Mouse (Mus musculus) midbrain, embryonic 12.5 days (tissue): ENCODE results near the gene Litaf. TPM values are rescaled to one million over a fixed set of nuclear protein-coding genes. Genes with fewer than 3 reads are reported as not detected.
A peak's percentile ranks its signal among the peaks of the same experiment; 100 is the strongest.

Experiments
- ATAC-seq: fragments of 200-750 bp; cut with Nextera tagmentation; 2 replicates; pipeline ENCODE4 v1.8.0; 2017; ENCODE audit warnings: low read depth, moderate TSS enrichment, moderate library complexity; ENCODE audit not compliant: low FRiP score
- H3K27ac ChIP-seq: fragments of 300-500 bp; sonication (generic); replicated peaks from 2 replicates; pipeline ENCODE4 v1.5.1; 2016; ENCODE audit warnings: mild to moderate bottlenecking
- H3K27me3 ChIP-seq: fragments of 300-500 bp; sonication (generic); 2 replicates; pipeline ENCODE4 v1.6.1; 2016; ENCODE audit warnings: mild to moderate bottlenecking
- H3K36me3 ChIP-seq: fragments of 300-500 bp; sonication (generic); 2 replicates; pipeline ENCODE4 v1.6.1; 2016
- H3K4me1 ChIP-seq: fragments of 300-500 bp; sonication (generic); 2 replicates; pipeline ENCODE4 v1.6.1; 2016
- H3K4me2 ChIP-seq: fragments of 300-500 bp; sonication (generic); replicated peaks from 2 replicates; pipeline ENCODE4 v1.6.1; 2016; ENCODE audit warnings: mild to moderate bottlenecking, moderate library complexity
- H3K4me3 ChIP-seq: fragments of 300-500 bp; sonication (generic); 2 replicates; pipeline ENCODE4 v1.5.1; 2016; ENCODE audit warnings: mild to moderate bottlenecking
- H3K9ac ChIP-seq: fragments of 300-500 bp; sonication (generic); replicated peaks from 2 replicates; pipeline ENCODE4 v1.6.1; 2016; ENCODE audit warnings: mild to moderate bottlenecking, moderate library complexity
- H3K9me3 ChIP-seq: fragments of 300-500 bp; sonication (generic); 2 replicates; pipeline ENCODE4 v1.6.1; 2016; ENCODE audit warnings: mild to moderate bottlenecking
- WGBS: fragments of 180-500 bp; shearing (Covaris S2); methylation state at CpG from one replicate; pipeline ENCODE4 v1.1.7; 2016; 5-methylcytosine and 5-hydroxymethylcytosine counted together
- polyA plus RNA-seq: library from polyadenylated mRNA; unstranded; fragments of >200 nt; fragmentation: Nextera tagmentation; extraction: Ambion mirVana; gene quantifications from 2 replicates; pipeline ENCODE4 v1.2.1, GENCODE M21; 2016

The Litaf gene
- polyA plus RNA-seq, 1 experiment from 2014 or later: 42.4 TPM

GRCm38 (mm10) chr16:11064341-11064740 is 1.6 kb downstream of the Litaf start:
- H3K4me1 ChIP-seq: peaks cover 49% of the 10 kb centered on the region
- H3K9me3 ChIP-seq: no peaks in the 10 kb centered on the region
- H3K27ac ChIP-seq: no peak overlapping the region
- H3K4me3 ChIP-seq: no peak overlapping the region
- no peak overlapping the region for H3K9ac ChIP-seq
- 95% methylated on average over 4 of the region's 4 CpGs for WGBS
- no peak overlapping the region for H3K4me2 ChIP-seq
- no peak for ATAC-seq
- H3K27me3 ChIP-seq: no peaks in the 10 kb centered on the region
- no peaks in the 10 kb centered on the region for H3K36me3 ChIP-seq

- peak overlapping the region; percentile 75 for H3K27ac ChIP-seq
- 20% methylated on average over 13 of the region's 13 CpGs for WGBS
- peaks cover 37% of the 10 kb centered on the region for H3K4me1 ChIP-seq
- H3K36me3 ChIP-seq: no peaks in the 10 kb centered on the region
- no peak; the same call in 1 of the 2 replicates for ATAC-seq
- no peak overlapping the region for H3K4me3 ChIP-seq
- peak overlapping the region; percentile 32; the same call in 1 of the 2 replicates for H3K9ac ChIP-seq
- no peak overlapping the region; the same call in 1 of the 2 replicates for H3K4me2 ChIP-seq
- H3K27me3 ChIP-seq: no peaks in the 10 kb centered on the region
- no peaks in the 10 kb centered on the region for H3K9me3 ChIP-seq
Observed at GRCm38 (mm10) chr16:11062794-11063721, 2.9 kb downstream of the Litaf start.

DNA sequence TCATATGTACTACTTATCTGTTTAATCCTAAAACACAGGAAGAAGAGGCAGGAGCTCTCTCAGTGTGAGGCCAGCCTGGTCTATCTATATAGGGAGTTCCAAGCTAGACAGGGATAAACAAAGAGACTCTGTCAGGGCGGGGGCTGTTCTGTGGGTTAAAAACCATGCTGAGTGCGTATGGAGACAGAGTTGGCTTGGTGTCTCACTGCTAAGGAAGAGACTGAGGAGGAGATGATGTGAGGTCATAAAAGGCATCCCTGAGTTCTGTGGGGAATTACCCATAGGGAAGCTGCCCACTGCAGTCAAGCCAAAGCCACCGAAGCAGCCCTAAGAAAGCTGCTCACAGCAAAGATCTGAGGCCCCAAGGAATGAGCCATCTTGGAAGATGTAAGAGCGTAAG is 5.3 kb downstream of the Litaf start, which contains the start of gene Snn:
Snn (plus strand) TSS at position 301 of the 400 bp plus-strand sequence.
- WGBS: 95% methylated on average over 4 of the region's 4 CpGs
- H3K4me1 ChIP-seq: peaks cover 24% of the 10 kb centered on the region
- H3K9ac ChIP-seq: no peak within 1 kb of the TSS

DNA sequence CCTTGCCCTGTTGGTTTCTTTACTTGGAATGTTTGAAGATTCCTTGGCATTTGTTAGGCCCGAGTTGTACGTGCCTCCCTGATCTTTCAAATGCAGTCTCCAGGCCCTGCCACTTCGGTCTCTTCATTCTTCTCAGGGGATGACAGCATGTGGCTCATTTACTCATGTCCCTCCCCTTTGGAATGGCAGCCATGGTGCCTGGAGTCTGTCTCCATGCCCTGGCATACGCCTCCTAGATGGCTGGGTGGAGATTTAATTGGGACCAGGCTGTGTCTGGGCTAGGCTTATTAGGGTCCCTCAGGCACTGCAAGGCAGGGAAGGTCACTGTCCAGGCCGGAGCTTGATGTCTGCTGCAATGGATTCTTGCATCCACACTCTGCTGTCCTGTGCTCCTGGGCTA is 10.0 kb downstream of the Litaf start:
- no peak overlapping the region for H3K9ac ChIP-seq

More for the DNA sequence above, 5.3 kb downstream of the Litaf start, which contains the start of gene Snn:
- H3K4me2 ChIP-seq: no peak within 1 kb of the TSS
- H3K4me3 ChIP-seq: no peak within 1 kb of the TSS
- no peak for ATAC-seq
- H3K27me3 ChIP-seq: no peaks in the 10 kb centered on the region
- no peaks in the 10 kb centered on the region for H3K9me3 ChIP-seq
- no peak within 1 kb of the TSS for H3K27ac ChIP-seq
- H3K36me3 ChIP-seq: no peaks in the 10 kb centered on the region

DNA sequence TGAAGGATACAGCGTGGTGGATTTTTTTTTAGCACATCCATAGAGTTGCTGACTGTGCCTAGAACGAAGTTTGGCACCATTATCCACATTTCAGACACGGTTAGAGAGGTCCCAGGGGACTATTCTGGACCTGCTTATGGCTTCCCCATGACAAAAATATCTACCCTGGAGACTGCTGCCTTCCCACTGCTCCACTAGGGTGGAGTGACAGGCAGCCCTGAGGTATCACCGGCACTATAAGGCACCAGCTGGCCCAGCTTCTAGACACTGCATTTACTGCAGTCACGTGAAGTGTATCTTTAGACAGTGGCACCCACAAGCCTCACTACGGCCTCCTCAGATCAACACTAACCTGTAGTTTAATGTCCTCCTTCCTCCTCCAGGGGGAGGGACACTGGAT is 11.1 kb downstream of the Litaf start:
- whole genome bisulfite sequencing: 88% methylated on average over 6 of the region's 6 CpGs
- H3K4me1 ChIP-seq: no peaks in the 10 kb centered on the region
- ATAC-seq: no peak
- H3K9me3 ChIP-seq: no peaks in the 10 kb centered on the region
- no peak overlapping the region for H3K4me2 ChIP-seq
- H3K9ac ChIP-seq: no peak overlapping the region
- H3K4me3 ChIP-seq: no peak overlapping the region
- H3K27ac ChIP-seq: no peak overlapping the region
- H3K27me3 ChIP-seq: no peaks in the 10 kb centered on the region
- no peaks in the 10 kb centered on the region for H3K36me3 ChIP-seq

More for the DNA sequence above, 10.0 kb downstream of the Litaf start:
- H3K27ac ChIP-seq: no peak overlapping the region
- H3K4me2 ChIP-seq: no peak overlapping the region
- no peaks in the 10 kb centered on the region for H3K36me3 ChIP-seq
- no peak overlapping the region for H3K4me3 ChIP-seq
- no peaks in the 10 kb centered on the region for H3K27me3 ChIP-seq
- ATAC-seq: no peak
- WGBS: 76% methylated on average over 5 of the region's 5 CpGs
- no peaks in the 10 kb centered on the region for H3K4me1 ChIP-seq
- no peaks in the 10 kb centered on the region for H3K9me3 ChIP-seq

- Histone ChIP-seq H3K9ac (no peak overlapping the region), H3K4me1 (no peaks in the 10 kb centered on the region), H3K4me2 (no peak overlapping the region), H3K9me3 (no peaks in the 10 kb centered on the region), H3K36me3 (no peaks in the 10 kb centered on the region), H3K27ac (no peak overlapping the region), H3K4me3 (no peak overlapping the region), H3K27me3 (no peaks in the 10 kb centered on the region)
- no peak for ATAC-seq
- 66% methylated on average over 6 of the region's 6 CpGs for WGBS
Observed at GRCm38 (mm10) chr16:11054409-11054808, 11.5 kb downstream of the Litaf start.

DNA sequence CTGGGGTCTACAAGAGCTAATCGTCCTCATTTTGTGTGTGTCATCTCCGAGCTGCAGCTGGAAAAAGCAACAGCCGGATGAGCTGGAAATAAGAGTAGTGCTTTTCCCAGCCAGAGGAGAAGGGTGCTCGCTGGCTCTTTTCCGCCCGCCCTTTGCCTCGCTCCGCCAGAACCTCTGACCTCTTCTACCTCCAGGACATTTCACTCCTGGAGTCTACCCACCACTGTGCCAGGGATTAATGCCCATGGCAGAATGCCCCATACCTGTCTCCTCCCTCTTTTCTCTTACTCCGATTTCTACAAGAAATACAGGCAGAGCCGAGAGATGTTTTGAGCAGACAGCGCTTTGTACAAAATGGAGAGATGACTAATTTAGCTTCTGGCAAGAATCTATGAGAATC is 14.8 kb downstream of the Litaf start:
- no peak overlapping the region for H3K4me3 ChIP-seq
- no peaks in the 10 kb centered on the region for H3K4me1 ChIP-seq
- H3K9ac ChIP-seq: no peak overlapping the region
- no peaks in the 10 kb centered on the region for H3K9me3 ChIP-seq
- ATAC-seq: no peak
- WGBS: 91% methylated on average over 11 of the region's 11 CpGs
- H3K36me3 ChIP-seq: no peaks in the 10 kb centered on the region
- no peaks in the 10 kb centered on the region for H3K27me3 ChIP-seq
- H3K27ac ChIP-seq: no peak overlapping the region
- no peak overlapping the region for H3K4me2 ChIP-seq

DNA sequence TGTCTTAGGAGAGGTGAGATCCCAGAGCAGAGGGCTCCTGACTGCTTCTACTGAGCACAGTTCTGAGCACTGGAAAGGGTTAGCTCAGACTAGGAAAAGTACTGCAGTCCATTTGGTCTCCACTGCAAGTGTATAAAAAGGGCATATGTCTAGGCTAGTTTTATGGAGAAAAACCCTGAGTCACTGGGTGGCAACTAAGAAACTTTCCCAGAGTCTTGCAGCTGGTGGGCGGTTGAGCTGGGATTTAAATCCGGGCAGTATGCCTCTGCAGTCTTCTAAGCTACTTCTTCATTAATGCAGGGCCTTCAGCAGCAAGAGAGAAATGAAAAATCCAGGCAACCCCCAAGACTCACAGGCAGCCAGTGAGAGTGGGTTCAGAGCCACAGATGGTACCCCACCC is 15.7 kb downstream of the Litaf start:
- Histone ChIP-seq H3K4me1 (no peaks in the 10 kb centered on the region), H3K27me3 (no peaks in the 10 kb centered on the region), H3K9ac (no peak overlapping the region), H3K4me2 (no peak overlapping the region), H3K27ac (no peak overlapping the region), H3K9me3 (no peaks in the 10 kb centered on the region), H3K4me3 (no peak overlapping the region), H3K36me3 (no peaks in the 10 kb centered on the region)
- no peak for ATAC-seq
- 74% methylated on average over 2 of the region's 2 CpGs for WGBS

GRCm38 (mm10) chr16:11047130-11047529 is 18.8 kb downstream of the Litaf start:
- Histone ChIP-seq H3K27ac (no peak overlapping the region), H3K4me1 (no peaks in the 10 kb centered on the region), H3K36me3 (no peaks in the 10 kb centered on the region), H3K4me2 (no peak overlapping the region), H3K27me3 (no peaks in the 10 kb centered on the region), H3K9me3 (no peaks in the 10 kb centered on the region), H3K4me3 (no peak overlapping the region), H3K9ac (no peak overlapping the region)
- 87% methylated on average over 7 of the region's 7 CpGs for WGBS
- no peak for ATAC-seq

- Histone ChIP-seq H3K4me1 (no peaks in the 10 kb centered on the region), H3K27ac (no peak overlapping the region), H3K36me3 (no peaks in the 10 kb centered on the region), H3K27me3 (no peaks in the 10 kb centered on the region), H3K4me3 (no peak overlapping the region), H3K4me2 (no peak overlapping the region), H3K9ac (no peak overlapping the region), H3K9me3 (no peaks in the 10 kb centered on the region)
- 90% methylated on average over 7 of the region's 7 CpGs for WGBS
- no peak for ATAC-seq
Observed at GRCm38 (mm10) chr16:11046437-11046836, 19.5 kb downstream of the Litaf start.

DNA sequence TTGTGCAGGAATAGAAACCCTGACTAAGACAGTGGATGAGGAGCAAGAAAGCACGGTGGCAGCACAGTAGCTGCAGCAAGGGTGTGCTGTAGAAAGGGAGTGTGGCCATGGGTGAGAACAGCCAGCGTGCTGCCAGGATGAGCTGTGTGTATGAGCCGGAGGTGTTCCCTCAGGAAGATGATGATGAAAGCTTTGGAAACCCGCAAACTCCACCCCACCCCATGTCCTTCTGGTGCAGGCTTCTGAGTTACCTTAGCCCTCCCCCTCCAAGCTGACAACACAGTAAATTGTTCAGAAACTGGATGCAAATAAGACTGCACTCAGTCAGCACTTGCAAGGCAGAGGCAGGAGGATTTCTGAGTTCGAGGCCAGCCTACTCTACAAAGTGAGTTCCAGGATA is 22.7 kb downstream of the Litaf start:
- H3K4me2 ChIP-seq: no peak overlapping the region
- H3K27me3 ChIP-seq: no peaks in the 10 kb centered on the region
- H3K9me3 ChIP-seq: no peaks in the 10 kb centered on the region
- H3K9ac ChIP-seq: no peak overlapping the region
- no peak overlapping the region for H3K4me3 ChIP-seq
- H3K4me1 ChIP-seq: no peaks in the 10 kb centered on the region
- ATAC-seq: no peak
- WGBS: 91% methylated on average over 5 of the region's 5 CpGs
- H3K27ac ChIP-seq: no peak overlapping the region
- no peaks in the 10 kb centered on the region for H3K36me3 ChIP-seq

DNA sequence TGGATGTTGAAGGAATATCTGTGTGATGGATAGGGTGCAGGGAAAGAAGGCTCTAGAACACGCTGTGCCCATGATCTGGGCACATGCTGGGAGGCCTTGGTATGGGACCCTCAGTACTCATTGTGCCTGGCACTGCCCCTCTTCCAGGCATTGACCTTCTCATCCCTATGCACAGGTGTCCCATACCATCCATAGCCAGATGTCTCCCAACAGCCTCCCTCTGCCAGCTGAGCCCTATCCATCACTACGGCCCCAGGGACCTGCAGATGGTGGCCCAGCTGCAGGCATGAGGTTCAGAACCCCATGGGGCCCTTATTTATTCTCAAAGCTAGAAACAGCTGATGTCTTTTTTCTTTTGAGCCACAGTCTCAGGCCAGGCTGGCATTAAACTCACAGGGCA is 25.4 kb downstream of the Litaf start:
- H3K4me3 ChIP-seq: no peak overlapping the region
- ATAC-seq: no peak
- WGBS: 84% methylated on average over 2 of the region's 2 CpGs
- no peak overlapping the region for H3K9ac ChIP-seq
- H3K27me3 ChIP-seq: no peaks in the 10 kb centered on the region
- H3K36me3 ChIP-seq: no peaks in the 10 kb centered on the region
- no peak overlapping the region for H3K4me2 ChIP-seq
- no peaks in the 10 kb centered on the region for H3K9me3 ChIP-seq
- H3K27ac ChIP-seq: no peak overlapping the region
- H3K4me1 ChIP-seq: no peaks in the 10 kb centered on the region
